Mouse (Mus musculus) C2C12 (cell line): Measurements from ENCODE around the gene Slc7a1.

Source experiments
- CEBPB ChIP-seq: IDR thresholded peaks from one replicate; pipeline ENCODE4 v1.6.1; 2011; ENCODE audit warnings: low read depth, mild to moderate bottlenecking, control low read depth, moderate library complexity
- CTCF ChIP-seq: IDR thresholded peaks from one replicate; pipeline ENCODE4 v1.5.1; 2011; ENCODE audit not compliant: control insufficient read depth, insufficient read depth, insufficient read length
- MYOD1 ChIP-seq: IDR thresholded peaks from one replicate; pipeline ENCODE4 v1.6.1; 2011; ENCODE audit warnings: low read depth; ENCODE audit not compliant: control insufficient read depth, insufficient read length
- USF1 ChIP-seq: IDR thresholded peaks from one replicate; pipeline ENCODE4 v1.6.1; 2011; ENCODE audit warnings: low read depth, mild to moderate bottlenecking, control low read depth, moderate library complexity

DNA sequence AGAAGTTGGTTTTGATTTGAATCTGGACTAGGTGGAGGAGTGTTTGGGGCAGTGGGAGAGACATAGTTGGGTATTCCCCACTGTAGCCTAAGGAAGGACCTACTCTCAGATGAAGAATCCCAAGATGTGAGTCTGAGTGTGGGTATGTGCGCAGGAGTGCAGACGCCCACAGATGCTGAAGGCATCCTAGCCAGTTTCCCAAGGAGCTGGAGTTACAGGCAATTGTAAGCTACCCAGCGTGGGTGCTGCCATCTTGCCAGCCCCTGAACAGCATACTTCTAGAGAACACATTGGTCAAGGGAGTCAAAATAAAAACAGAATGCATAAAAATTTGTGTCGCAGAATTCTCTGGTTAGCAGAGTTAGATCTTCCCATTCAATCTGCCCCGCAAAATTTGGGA is 117.1 kb downstream of the Slc7a1 start:
- TF ChIP-seq CTCF (no peak), CEBPB (no peak), MYOD1 (no peak), USF1 (no peak)
